Mouse (Mus musculus) C2C12 (cell line): ENCODE results near the gene Rnf145. TPM values are rescaled to one million over a fixed set of nuclear protein-coding genes. Genes with fewer than 3 reads are reported as not detected.

ENCODE experiments used
- H3K27me3 ChIP-seq: one replicate; pipeline ENCODE4 v1.6.1; 2011; ENCODE audit not compliant: control insufficient read depth, insufficient read depth, insufficient read length
- H3K36me3 ChIP-seq: one replicate; pipeline ENCODE4 v1.6.1; 2011; ENCODE audit not compliant: control insufficient read depth, insufficient read depth
- H3K4me3 ChIP-seq: one replicate; pipeline ENCODE4 v1.5.1; 2011; ENCODE audit warnings: mild to moderate bottlenecking, control low read depth; ENCODE audit not compliant: poor library complexity, insufficient read depth, severe bottlenecking
- H3K79me2 ChIP-seq: one replicate; pipeline ENCODE4 v1.6.1; 2011; ENCODE audit not compliant: control insufficient read depth, insufficient read depth
- H3K79me3 ChIP-seq: one replicate; pipeline ENCODE4 v1.6.1; 2011; ENCODE audit warnings: low read depth, control low read depth
- H3ac ChIP-seq: one replicate; pipeline ENCODE3; 2011; ENCODE audit warnings: low read depth; ENCODE audit not compliant: control insufficient read depth, insufficient read length
- CEBPB ChIP-seq: IDR thresholded peaks from one replicate; pipeline ENCODE4 v1.6.1; 2011; ENCODE audit warnings: low read depth, mild to moderate bottlenecking, control low read depth, moderate library complexity
- CTCF ChIP-seq: IDR thresholded peaks from one replicate; pipeline ENCODE4 v1.5.1; 2011; ENCODE audit not compliant: control insufficient read depth, insufficient read depth, insufficient read length
- FOSL1 ChIP-seq: IDR thresholded peaks from one replicate; pipeline ENCODE4 v1.8.0; 2011; ENCODE audit warnings: mild to moderate bottlenecking, low read length; ENCODE audit not compliant: poor library complexity, insufficient read depth, severe bottlenecking
- MAX ChIP-seq: IDR thresholded peaks from one replicate; pipeline ENCODE4 v1.6.1; 2011; ENCODE audit warnings: mild to moderate bottlenecking, control low read depth
- MYOD1 ChIP-seq: IDR thresholded peaks from one replicate; pipeline ENCODE4 v1.6.1; 2011; ENCODE audit warnings: low read depth; ENCODE audit not compliant: control insufficient read depth, insufficient read length
- MYOG ChIP-seq: IDR thresholded peaks from one replicate; pipeline ENCODE4 v1.6.1; 2011; ENCODE audit not compliant: control insufficient read depth, insufficient read length; ENCODE audit errors: extremely low read depth
- USF1 ChIP-seq: IDR thresholded peaks from one replicate; pipeline ENCODE4 v1.6.1; 2011; ENCODE audit warnings: low read depth, mild to moderate bottlenecking, control low read depth, moderate library complexity
- polyA plus RNA-seq: library from polyadenylated mRNA; unstranded; fragments of >200 nt; fragmentation: generic; extraction: Trizol; gene quantifications from one replicate; pipeline ENCODE4 v1.2.1, GENCODE M21; 2012; ENCODE audit warnings: missing spikeins

Gene Rnf145
- polyA plus RNA-seq, 1 experiment: 68.9 TPM

DNA sequence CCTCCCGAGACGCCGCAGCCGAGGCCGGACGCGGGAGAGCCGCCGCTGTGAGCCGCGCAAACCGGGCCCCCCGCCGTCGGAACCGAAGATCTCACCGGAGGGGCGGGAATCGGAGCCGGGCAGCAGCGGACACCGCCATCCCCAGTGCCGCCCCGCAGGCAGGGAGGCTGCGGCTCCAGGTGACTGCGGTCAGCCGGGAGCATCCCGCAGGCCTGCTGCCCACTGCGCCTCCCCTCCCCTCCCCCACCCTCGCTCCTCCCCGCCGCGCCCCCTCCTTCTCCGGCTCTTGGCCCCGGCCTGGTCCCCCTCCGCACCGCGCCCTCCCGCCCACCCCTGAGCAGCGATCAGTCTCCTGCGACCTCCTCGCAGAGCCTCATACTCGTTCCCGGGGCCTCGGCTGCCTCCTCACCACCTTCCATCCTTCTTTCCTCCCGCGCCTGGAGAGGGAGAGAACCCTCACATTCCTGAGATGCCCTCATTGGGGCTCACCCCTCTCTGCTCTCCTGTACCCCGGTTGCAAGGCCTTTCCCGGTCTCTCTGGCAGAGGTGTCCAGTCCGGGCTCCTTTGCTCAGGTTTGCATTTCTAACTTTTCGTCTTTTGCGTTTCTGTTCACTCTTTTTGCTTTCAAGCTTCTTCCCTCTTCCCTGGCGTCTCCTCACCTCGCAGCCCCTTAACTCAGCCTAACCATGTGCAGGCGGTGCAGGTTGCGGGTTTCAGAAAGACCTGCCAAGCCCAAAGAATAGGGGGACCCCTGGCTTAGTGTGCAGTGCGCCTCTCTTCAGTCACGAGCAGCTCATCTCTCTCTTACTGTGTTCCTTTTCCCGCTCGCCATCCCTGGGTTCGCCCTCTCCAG, 559 bp downstream of the Rnf145 start:
- no peaks in the 10 kb centered on the region for H3K36me3 ChIP-seq
- TF ChIP-seq MYOD1: no peak
- TF ChIP-seq CEBPB: no peak
- peak overlapping the region; percentile 97 for H3ac ChIP-seq
- peaks cover 55% of the 10 kb centered on the region for H3K79me2 ChIP-seq
- peaks cover 43% of the 10 kb centered on the region for H3K79me3 ChIP-seq
- peak overlapping the region; percentile 92 for H3K4me3 ChIP-seq
- H3K27me3 ChIP-seq: no peaks in the 10 kb centered on the region

DNA sequence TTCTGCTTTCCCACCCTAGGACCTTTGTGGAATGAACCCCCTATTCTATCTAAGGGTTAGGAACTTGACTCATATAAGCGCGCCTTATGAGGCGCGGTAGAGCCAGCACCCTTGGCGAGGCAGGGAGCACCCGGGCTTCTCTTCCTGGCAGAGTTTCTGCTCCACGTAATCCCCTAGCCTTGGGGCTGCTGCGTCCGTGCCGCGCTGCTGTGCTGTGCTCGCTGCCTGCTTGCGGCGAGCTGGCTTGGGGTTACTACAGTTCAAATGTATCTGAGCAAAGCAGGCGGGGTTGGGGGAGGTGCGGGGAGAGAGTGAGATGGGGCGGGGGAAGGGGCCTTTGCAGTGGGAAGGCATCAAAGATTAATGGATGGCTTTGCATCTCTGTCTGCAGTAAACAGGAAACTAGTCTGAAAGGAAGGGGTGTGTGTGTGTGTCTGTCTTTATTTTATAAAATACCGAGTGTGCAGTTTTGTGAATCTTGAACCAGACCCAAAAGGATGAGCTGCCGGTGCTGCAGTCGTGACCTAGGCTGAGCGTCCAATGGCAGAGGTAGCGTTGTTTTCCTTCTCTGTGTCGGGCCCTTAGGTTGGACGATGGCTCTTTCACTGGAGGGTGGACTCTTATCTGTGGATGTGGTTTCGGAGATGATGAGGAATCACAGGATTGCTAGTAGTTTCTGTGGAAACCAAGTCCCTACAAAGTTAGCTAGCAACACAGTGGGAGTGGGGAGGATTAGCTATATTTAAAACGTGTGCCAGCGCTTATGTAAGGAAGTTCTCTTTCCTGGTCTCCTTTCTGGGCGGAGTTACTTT, 1.4 kb downstream of the Rnf145 start:
- Histone ChIP-seq H3K36me3 (peaks cover 7% of the 10 kb centered on the region), H3K79me2 (peaks cover 62% of the 10 kb centered on the region), H3K79me3 (peaks cover 43% of the 10 kb centered on the region), H3K27me3 (no peaks in the 10 kb centered on the region), H3ac (peak overlapping the region; percentile 77), H3K4me3 (peak overlapping the region; percentile 92)
- TF ChIP-seq CTCF: no peak
- no peak for TF ChIP-seq MYOD1
- TF ChIP-seq CEBPB: no peak
- TF ChIP-seq MYOG: no peak
- TF ChIP-seq MAX: no peak
- no peak for TF ChIP-seq FOSL1
- no peak for TF ChIP-seq USF1

DNA sequence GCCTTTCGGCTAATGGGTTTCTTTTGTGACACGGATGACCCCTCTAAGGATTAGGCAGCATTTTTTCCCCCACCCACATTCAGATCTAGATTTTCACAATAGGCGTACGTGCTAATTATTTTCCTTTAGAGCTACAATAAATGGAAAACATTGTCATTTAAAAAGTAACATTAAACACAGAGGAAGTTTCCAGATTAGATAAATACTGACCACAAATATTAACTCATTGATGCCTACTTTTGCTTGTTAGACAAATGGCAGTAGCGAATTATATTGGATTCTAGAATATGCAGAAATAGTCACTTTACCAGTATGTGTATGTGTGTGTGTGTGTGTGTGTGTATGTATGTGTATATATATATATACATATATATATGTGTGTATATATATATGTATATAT, 3.8 kb downstream of the Rnf145 start:
- TF ChIP-seq CTCF (no peak), MAX (no peak), MYOD1 (no peak), FOSL1 (no peak), USF1 (no peak), CEBPB (no peak), MYOG (no peak)
- no peaks in the 10 kb centered on the region for H3K27me3 ChIP-seq
- H3K79me3 ChIP-seq: peaks cover 45% of the 10 kb centered on the region
- no peak overlapping the region for H3ac ChIP-seq
- peaks cover 31% of the 10 kb centered on the region for H3K36me3 ChIP-seq
- H3K79me2 ChIP-seq: peaks cover 72% of the 10 kb centered on the region
- no peak overlapping the region for H3K4me3 ChIP-seq

DNA sequence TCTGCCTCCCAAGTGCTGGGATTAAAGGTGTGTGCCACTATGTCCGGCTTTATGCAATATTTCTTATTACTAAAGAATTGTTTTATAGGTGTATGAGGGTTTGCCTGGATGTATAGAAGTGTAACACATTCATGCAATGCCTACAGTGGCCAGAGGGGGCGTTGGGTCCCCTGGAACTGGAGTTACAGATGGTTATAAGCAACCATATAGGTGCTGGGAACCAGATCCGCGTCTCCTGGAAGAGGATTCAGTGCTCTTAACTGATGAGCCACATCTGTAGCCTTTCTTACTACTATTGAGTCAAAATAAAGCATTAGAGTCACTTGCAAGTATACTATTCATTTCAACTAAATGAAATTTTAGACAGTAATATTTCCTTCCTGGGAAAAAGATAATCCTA, 7.0 kb downstream of the Rnf145 start:
- Histone ChIP-seq H3K79me3 (peaks cover 48% of the 10 kb centered on the region), H3K36me3 (peaks cover 52% of the 10 kb centered on the region), H3ac (no peak overlapping the region), H3K79me2 (peaks cover 83% of the 10 kb centered on the region), H3K4me3 (no peak overlapping the region), H3K27me3 (no peaks in the 10 kb centered on the region)
- TF ChIP-seq USF1 (no peak), CEBPB (no peak), MAX (no peak), MYOD1 (no peak), MYOG (no peak), FOSL1 (no peak), CTCF (no peak)

DNA sequence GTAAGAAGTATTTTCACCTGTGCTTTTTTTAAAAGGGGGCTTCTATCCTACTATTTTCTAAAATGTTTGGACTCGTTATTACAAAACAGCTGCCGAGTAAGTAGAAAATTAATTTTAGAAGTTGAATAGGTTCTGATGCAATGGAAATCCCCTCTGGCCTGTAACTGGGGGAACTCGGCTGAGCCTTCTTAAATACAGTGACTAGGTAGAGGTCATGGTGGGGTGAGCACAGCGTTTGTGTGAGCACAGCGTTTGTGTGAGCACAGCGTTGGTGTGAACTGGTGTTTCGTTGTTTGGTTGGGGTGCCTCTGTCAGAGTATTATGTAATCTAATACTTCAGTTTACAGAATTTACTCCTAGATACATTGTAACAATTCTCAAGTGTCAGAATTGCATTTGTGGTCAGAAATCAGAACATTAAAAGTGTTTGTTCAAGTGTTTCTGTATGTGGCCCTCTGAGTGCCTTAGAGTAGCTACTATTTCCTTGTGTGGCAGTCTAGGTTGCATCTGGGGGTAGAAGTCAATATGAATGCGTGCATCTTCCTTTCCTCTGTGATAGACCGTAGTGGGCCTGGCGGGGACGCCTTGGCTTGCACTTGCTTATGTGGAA, 8.0 kb downstream of the Rnf145 start:
- H3K36me3 ChIP-seq: peaks cover 62% of the 10 kb centered on the region
- peaks cover 74% of the 10 kb centered on the region for H3K79me2 ChIP-seq
- no peaks in the 10 kb centered on the region for H3K27me3 ChIP-seq
- H3K79me3 ChIP-seq: peaks cover 38% of the 10 kb centered on the region
- no peak for TF ChIP-seq MYOD1
- H3ac ChIP-seq: no peak overlapping the region
- H3K4me3 ChIP-seq: no peak overlapping the region
